Mouse (Mus musculus) forebrain, embryonic 16.5 days (tissue): ENCODE results near the gene Pir. TPM values are rescaled to one million over a fixed set of nuclear protein-coding genes. Genes with fewer than 3 reads are reported as not detected.

Experiments used
- ATAC-seq: fragments of 200-750 bp; cut with Nextera tagmentation; 2 replicates; pipeline ENCODE4 v1.8.0; 2017; ENCODE audit warnings: mild to moderate bottlenecking, moderate library complexity
- H3K27ac ChIP-seq: fragments of 300-500 bp; sonication (generic); 2 replicates; pipeline ENCODE4 v1.5.1; 2014; ENCODE audit warnings: low read length, control low read depth
- H3K27me3 ChIP-seq: fragments of 300-500 bp; sonication (generic); replicated peaks from 2 replicates; pipeline ENCODE4 v1.6.1; 2014; ENCODE audit warnings: low read length; ENCODE audit not compliant: control insufficient read depth, insufficient read depth
- H3K36me3 ChIP-seq: fragments of 300-500 bp; sonication (generic); 2 replicates; pipeline ENCODE4 v1.6.1; 2014; ENCODE audit not compliant: control insufficient read depth, insufficient read depth
- H3K4me1 ChIP-seq: fragments of 300-500 bp; sonication (generic); replicated peaks from 2 replicates; pipeline ENCODE4 v1.6.1; 2014; ENCODE audit warnings: low read length; ENCODE audit not compliant: control insufficient read depth, insufficient read depth
- H3K4me2 ChIP-seq: fragments of 300-500 bp; sonication (generic); 2 replicates; pipeline ENCODE4 v1.6.1; 2014; ENCODE audit warnings: mild to moderate bottlenecking, low read length, control low read depth
- H3K4me3 ChIP-seq: fragments of 300-500 bp; sonication (generic); replicated peaks from 2 replicates; pipeline ENCODE4 v1.5.1; 2014; ENCODE audit warnings: mild to moderate bottlenecking, low read length, control low read depth
- H3K9ac ChIP-seq: fragments of 300-500 bp; sonication (generic); replicated peaks from 2 replicates; pipeline ENCODE4 v1.6.1; 2014; ENCODE audit warnings: low read depth, low read length, control low read depth
- H3K9me3 ChIP-seq: fragments of 300-500 bp; sonication (generic); 2 replicates; pipeline ENCODE4 v1.6.1; 2016; ENCODE audit warnings: low read length; ENCODE audit not compliant: control insufficient read depth
- WGBS: fragments of 180-500 bp; shearing (Covaris S2); extraction: QIAGEN DNeasy Blood & Tissue Kit; methylation state at CpG from one replicate; pipeline ENCODE4 v1.1.7; 2014; 5-methylcytosine and 5-hydroxymethylcytosine counted together
- polyA plus RNA-seq: library from polyadenylated mRNA; unstranded; fragments of >200 nt; fragmentation: Nextera tagmentation; extraction: Ambion mirVana; gene quantifications from 2 replicates; pipeline ENCODE4 v1.2.1, GENCODE M21; 2015

Gene Pir
- 3.1 and 3.8 TPM in 2 replicates for polyA plus RNA-seq

DNA sequence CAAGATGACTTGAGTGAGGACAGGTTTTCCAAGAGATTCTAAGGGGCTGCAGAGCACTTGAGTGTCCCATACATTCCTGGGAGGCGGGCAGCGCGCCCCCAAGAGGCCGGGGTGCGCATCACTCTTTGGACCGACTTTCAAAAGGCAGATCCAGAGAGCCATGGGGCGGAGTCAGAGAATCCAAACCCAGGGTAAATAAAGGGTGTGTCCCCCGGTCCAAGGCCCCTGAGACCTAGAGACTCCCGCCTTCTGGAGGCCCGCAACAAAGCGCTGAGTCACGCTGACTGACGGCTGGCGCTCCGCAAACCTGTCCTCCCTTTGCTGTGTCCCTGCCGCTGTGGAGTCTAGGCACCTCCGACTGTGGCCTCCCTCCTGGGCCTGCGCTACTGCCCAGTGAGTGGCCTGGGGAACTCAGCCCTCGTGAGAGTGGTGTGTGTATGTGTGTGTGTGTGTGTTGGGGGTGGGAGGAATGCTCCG lies at the start of gene Pir:
TSS of gene Pir (plus strand) at position 87 of the 477 bp plus-strand sequence.
- no peaks in the 10 kb centered on the region for H3K4me1 ChIP-seq
- no peaks in the 10 kb centered on the region for H3K9me3 ChIP-seq
- peak within 1 kb of the TSS; percentile 39 for H3K4me3 ChIP-seq
- no peaks in the 10 kb centered on the region for H3K27me3 ChIP-seq
- WGBS: 19% methylated on average over 20 of the region's 20 CpGs
- no peaks in the 10 kb centered on the region for H3K36me3 ChIP-seq
- peak; percentile 84 for ATAC-seq
- peak within 1 kb of the TSS; percentile 46 for H3K9ac ChIP-seq
- peak within 1 kb of the TSS; percentile 53 for H3K4me2 ChIP-seq
- H3K27ac ChIP-seq: no peak within 1 kb of the TSS

DNA sequence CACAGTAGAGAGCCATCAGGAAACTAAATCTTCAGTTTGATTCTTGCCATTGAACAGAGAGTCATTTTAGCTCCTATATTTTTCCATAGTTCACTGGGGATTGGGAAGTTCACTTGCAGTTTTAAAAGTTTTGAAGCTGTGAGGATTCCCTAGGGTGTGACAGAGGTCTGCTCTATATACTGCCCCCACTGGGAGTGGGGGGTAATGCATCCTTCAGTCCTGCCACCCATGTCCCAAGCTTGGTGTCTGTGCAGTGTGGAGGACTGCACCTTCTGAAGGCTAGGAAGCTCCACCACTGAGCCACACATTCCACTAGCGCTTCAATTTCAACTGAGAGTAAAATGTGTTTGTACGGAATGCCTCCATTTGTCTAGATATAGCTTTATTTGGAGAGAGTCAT lies 47.2 kb upstream of the Pir start:
- no peak for ATAC-seq

DNA sequence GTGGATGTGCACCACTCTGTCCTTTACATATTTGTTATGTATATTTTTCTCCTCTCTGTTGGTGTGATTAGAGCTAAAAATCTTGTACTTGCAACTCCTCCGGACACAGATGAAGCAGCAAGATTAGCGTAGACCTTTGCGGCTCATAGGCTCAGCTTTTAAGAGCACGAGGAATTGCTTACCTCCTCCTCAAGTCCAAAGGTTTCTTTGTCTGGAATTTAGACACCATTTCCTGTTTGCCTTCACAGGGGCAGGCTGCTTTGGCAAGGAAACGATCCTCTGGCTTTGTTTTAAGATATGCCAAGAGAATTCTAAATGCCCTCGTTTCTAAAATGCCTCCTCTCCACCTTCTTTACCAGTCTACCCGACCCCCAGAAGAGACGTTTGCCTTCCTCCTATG lies 35.8 kb upstream of the Pir start:
- H3K9ac ChIP-seq: no peak overlapping the region
- WGBS: 60% methylated on average over 8 of the region's 8 CpGs
- H3K27ac ChIP-seq: no peak overlapping the region
- no peak overlapping the region for H3K4me2 ChIP-seq
- H3K4me1 ChIP-seq: no peaks in the 10 kb centered on the region
- H3K36me3 ChIP-seq: no peaks in the 10 kb centered on the region
- H3K9me3 ChIP-seq: no peaks in the 10 kb centered on the region
- H3K4me3 ChIP-seq: no peak overlapping the region
- ATAC-seq: no peak
- no peaks in the 10 kb centered on the region for H3K27me3 ChIP-seq

More for the DNA sequence above, 47.2 kb upstream of the Pir start:
- Histone ChIP-seq H3K36me3 (no peaks in the 10 kb centered on the region), H3K4me2 (no peak overlapping the region), H3K27me3 (no peaks in the 10 kb centered on the region), H3K27ac (no peak overlapping the region), H3K4me3 (no peak overlapping the region), H3K9me3 (no peaks in the 10 kb centered on the region; the same call in 1 of the 2 replicates), H3K4me1 (no peaks in the 10 kb centered on the region), H3K9ac (no peak overlapping the region)
- 72% methylated on average over 2 of the region's 2 CpGs for WGBS

DNA sequence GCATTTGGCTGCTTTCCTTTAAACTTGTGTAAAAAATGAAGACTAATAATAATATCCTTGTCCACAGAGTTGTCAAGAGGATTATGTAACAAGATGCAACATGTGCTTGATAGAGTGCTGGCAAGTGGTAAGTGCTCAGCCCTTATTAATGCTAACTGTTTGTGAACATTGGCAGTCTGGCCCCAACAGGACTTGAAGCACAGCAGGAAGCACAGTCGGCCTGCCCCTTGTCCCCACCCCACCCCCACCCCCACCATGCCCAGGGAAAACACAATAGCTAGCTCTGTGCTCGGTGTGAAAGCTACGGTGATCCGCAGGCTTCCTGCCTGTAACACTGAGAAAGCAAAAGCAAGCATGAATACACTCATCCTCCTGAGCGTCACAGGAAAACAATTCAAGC lies 23.5 kb upstream of the Pir start:
- Histone ChIP-seq H3K36me3 (no peaks in the 10 kb centered on the region), H3K4me3 (no peak overlapping the region), H3K27me3 (no peaks in the 10 kb centered on the region), H3K4me1 (no peaks in the 10 kb centered on the region), H3K4me2 (no peak overlapping the region; the same call in 1 of the 2 replicates), H3K9me3 (no peaks in the 10 kb centered on the region), H3K9ac (no peak overlapping the region), H3K27ac (no peak overlapping the region)
- ATAC-seq: peak; percentile 47
- 10% methylated on average over 5 of the region's 5 CpGs for WGBS

DNA sequence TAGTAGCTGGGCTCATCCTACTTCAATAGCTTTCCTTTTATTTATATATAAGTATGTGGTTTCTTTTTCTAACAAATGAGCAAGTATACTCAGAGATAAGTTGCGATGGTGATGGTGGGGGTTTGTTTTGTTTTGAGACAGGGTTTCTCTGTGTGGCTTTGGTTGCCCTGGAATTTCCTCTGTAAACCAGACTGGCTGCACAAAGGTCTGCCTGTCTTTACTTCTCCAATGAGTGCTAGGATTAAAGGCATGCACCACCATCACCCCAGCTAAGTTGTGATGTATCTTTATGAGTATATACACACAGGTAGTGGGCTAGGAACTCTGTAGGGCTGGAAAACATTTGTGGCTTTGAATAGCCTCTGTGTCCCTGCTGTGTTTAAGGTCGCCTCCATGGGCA lies 22.4 kb upstream of the Pir start:
- no peaks in the 10 kb centered on the region for H3K36me3 ChIP-seq
- 65% methylated on average over 2 of the region's 2 CpGs for WGBS
- no peak overlapping the region for H3K4me2 ChIP-seq
- no peak for ATAC-seq
- no peaks in the 10 kb centered on the region for H3K9me3 ChIP-seq
- no peaks in the 10 kb centered on the region for H3K4me1 ChIP-seq
- H3K4me3 ChIP-seq: no peak overlapping the region
- H3K9ac ChIP-seq: no peak overlapping the region
- no peaks in the 10 kb centered on the region for H3K27me3 ChIP-seq
- no peak overlapping the region for H3K27ac ChIP-seq

GRCm38 (mm10) chrX:164256527-164256926 lies 12.6 kb upstream of the Pir start:
- no peaks in the 10 kb centered on the region for H3K4me1 ChIP-seq
- no peak overlapping the region for H3K4me3 ChIP-seq
- H3K9me3 ChIP-seq: no peaks in the 10 kb centered on the region
- H3K36me3 ChIP-seq: no peaks in the 10 kb centered on the region
- no peak for ATAC-seq
- H3K4me2 ChIP-seq: no peak overlapping the region
- 92% methylated on average over 3 of the region's 3 CpGs for WGBS
- H3K9ac ChIP-seq: no peak overlapping the region
- no peak overlapping the region for H3K27ac ChIP-seq
- H3K27me3 ChIP-seq: no peaks in the 10 kb centered on the region

- Histone ChIP-seq H3K9me3 (no peaks in the 10 kb centered on the region), H3K27ac (no peak within 1 kb of the TSS), H3K4me3 (no peak within 1 kb of the TSS), H3K36me3 (no peaks in the 10 kb centered on the region), H3K9ac (no peak within 1 kb of the TSS), H3K4me2 (no peak within 1 kb of the TSS), H3K4me1 (no peaks in the 10 kb centered on the region), H3K27me3 (no peaks in the 10 kb centered on the region)
- no peak for ATAC-seq
- 72% methylated on average over 8 of the region's 8 CpGs for WGBS
Observed at GRCm38 (mm10) chrX:164258057-164258456, 11.1 kb upstream of the Pir start, which contains the start of gene Bmx. TSS of gene Bmx (minus strand) at chrX:164258193.

- Histone ChIP-seq H3K27ac (no peak overlapping the region), H3K4me2 (no peak overlapping the region), H3K9me3 (no peaks in the 10 kb centered on the region), H3K4me3 (no peak overlapping the region), H3K4me1 (no peaks in the 10 kb centered on the region), H3K36me3 (no peaks in the 10 kb centered on the region), H3K27me3 (no peaks in the 10 kb centered on the region), H3K9ac (no peak overlapping the region)
- ATAC-seq: no peak
- 89% methylated on average over 5 of the region's 5 CpGs for WGBS
Observed at GRCm38 (mm10) chrX:164258662-164259061, 10.5 kb upstream of the Pir start.

DNA sequence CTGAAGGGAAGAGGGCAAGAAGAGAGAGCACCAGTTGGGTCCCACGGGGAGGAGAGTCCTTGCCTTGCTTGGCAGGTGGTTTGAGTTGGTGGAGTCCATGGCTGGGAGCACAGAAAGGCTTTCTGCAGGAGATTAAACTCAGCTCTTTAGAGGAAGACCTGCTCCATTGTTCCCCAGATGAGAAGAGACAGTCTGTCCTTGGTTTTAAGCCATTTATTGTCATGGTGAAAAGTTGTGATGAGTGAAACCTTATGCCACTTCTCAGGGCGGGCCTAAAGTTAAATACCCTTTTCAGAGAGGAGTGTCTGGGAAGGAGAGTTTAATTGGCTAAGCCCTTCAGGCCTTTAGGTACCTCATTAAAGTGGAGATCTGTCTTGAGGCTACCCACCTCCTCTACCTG lies 6.9 kb upstream of the Pir start:
- 35% methylated on average over 2 of the region's 2 CpGs for WGBS
- no peaks in the 10 kb centered on the region for H3K9me3 ChIP-seq
- H3K9ac ChIP-seq: no peak overlapping the region
- H3K36me3 ChIP-seq: no peaks in the 10 kb centered on the region
- no peak overlapping the region for H3K27ac ChIP-seq
- no peak for ATAC-seq
- no peak overlapping the region for H3K4me2 ChIP-seq
- no peaks in the 10 kb centered on the region for H3K4me1 ChIP-seq
- H3K4me3 ChIP-seq: no peak overlapping the region
- no peaks in the 10 kb centered on the region for H3K27me3 ChIP-seq

GRCm38 (mm10) chrX:164264861-164265260 lies 4.3 kb upstream of the Pir start:
- H3K4me3 ChIP-seq: no peak overlapping the region
- 11% methylated on average over 1 of the region's 1 CpGs for WGBS
- H3K36me3 ChIP-seq: no peaks in the 10 kb centered on the region
- no peak overlapping the region for H3K4me2 ChIP-seq
- no peak for ATAC-seq
- no peak overlapping the region for H3K9ac ChIP-seq
- H3K9me3 ChIP-seq: no peaks in the 10 kb centered on the region
- no peaks in the 10 kb centered on the region for H3K4me1 ChIP-seq
- no peaks in the 10 kb centered on the region for H3K27me3 ChIP-seq
- H3K27ac ChIP-seq: no peak overlapping the region
